Mouse (Mus musculus) monocyte, adult 5-6 weeks (primary cell): ENCODE results near the gene Ehd4. TPM values are rescaled to one million over a fixed set of nuclear protein-coding genes. Genes with fewer than 3 reads are reported as not detected.

ENCODE experiments used
- ATAC-seq: fragments of 153-309, 156-312 bp; replicated peaks from 2 replicates; pipeline ENCODE4 v1.8.0; 2017; ENCODE audit warnings: mild to moderate bottlenecking; ENCODE audit not compliant: low TSS enrichment, insufficient number of reproducible peaks, severe bottlenecking, poor library complexity, low FRiP score
- total RNA-seq: library from RNA; stranded (forward); fragments of 200-1000, 200-491, 200-594 nt; gene quantifications from 3 replicates; pipeline ENCODE4 v1.2.3, GENCODE M21; 2017

The Ehd4 gene
- total RNA-seq, 1 experiment from 2014 or later = 129 TPM

- ATAC-seq = no peak
Measured at GRCm38 (mm10) chr2:120054771-120055552, 99.4 kb downstream of the Ehd4 start.

- no peak for ATAC-seq
Measured at GRCm38 (mm10) chr2:120051405-120051804, 103.0 kb downstream of the Ehd4 start.

- 0 out of 2 replicates have a peak, but pooled peaks have one; percentile 20 for ATAC-seq
Measured at GRCm38 (mm10) chr2:120049632-120050274, 104.7 kb downstream of the Ehd4 start.

GRCm38 (mm10) chr2:120048173-120048572 lies 106.2 kb downstream of the Ehd4 start:
- ATAC-seq = no peak

- no peak for ATAC-seq
Measured at GRCm38 (mm10) chr2:120046486-120047310, 107.7 kb downstream of the Ehd4 start.

GRCm38 (mm10) chr2:120044676-120045075 lies 109.7 kb downstream of the Ehd4 start:
- no peak for ATAC-seq

GRCm38 (mm10) chr2:120044101-120044603 lies 110.3 kb downstream of the Ehd4 start:
- ATAC-seq = no peak

- ATAC-seq = no peak
Measured at GRCm38 (mm10) chr2:120040991-120041390, 113.4 kb downstream of the Ehd4 start.

Other genes with a start within 250 kb of the Ehd4 start
- gene Mapkbp1, start 181.9 kb downstream of the Ehd4 start, total RNA-seq = 2.7 to 7.1 TPM (median 3.2 TPM) in 3 replicates
- gene Jmjd7, start 127.1 kb downstream of the Ehd4 start, total RNA-seq = 3.5 to 6.9 TPM (median 6.0 TPM) in 3 replicates
- 0.57 to 1.3 TPM in 2 of 3 replicates, not detected in the other for gene Gm28042, start 127.1 kb downstream of the Ehd4 start, total RNA-seq
- gene Pla2g4b, start 121.2 kb downstream of the Ehd4 start, total RNA-seq = 1.5 to 4.7 TPM (median 2.4 TPM) in 3 replicates
- not detected in 3 replicates for gene Pla2g4e, start 90.7 kb upstream of the Ehd4 start, total RNA-seq
- gene Pla2g4d, start 134.6 kb upstream of the Ehd4 start, total RNA-seq = not detected in 3 replicates
- 0.10 TPM in 1 of 3 replicates, not detected in the others for gene Pla2g4f, start 159.6 kb upstream of the Ehd4 start, total RNA-seq
- 44.2 to 52.4 TPM (median 50.0 TPM) in 3 replicates for gene Vps39, start 198.5 kb upstream of the Ehd4 start, total RNA-seq
- gene Ganc, start 249.3 kb upstream of the Ehd4 start, total RNA-seq = 25.2 to 72.3 TPM (median 30.0 TPM) in 3 replicates
- 79.0 to 84.8 TPM (median 79.4 TPM) in 3 replicates for gene Tmem87a, start 249.5 kb upstream of the Ehd4 start, total RNA-seq